Mouse (Mus musculus) ES-E14 (cell line): ENCODE results near the gene Pik3r2. TPM values are rescaled to one million over a fixed set of nuclear protein-coding genes. Genes with fewer than 3 reads are reported as not detected.

Experiments
- DNase-seq: peaks from one replicate; pipeline ENCODE4 v3.0.0-alpha.2; 2013; ENCODE audit warnings: low read depth, low spot score
- H3K27ac ChIP-seq: 2 replicates; pipeline ENCODE4 v1.5.1; 2012; ENCODE audit warnings: low read depth, mild to moderate bottlenecking, low read length, moderate library complexity, mixed read lengths; ENCODE audit not compliant: poor library complexity, insufficient read depth, severe bottlenecking
- H3K36me3 ChIP-seq: 2 replicates; pipeline ENCODE4 v1.6.1; 2012; ENCODE audit warnings: mild to moderate bottlenecking, low read length, moderate library complexity, mixed read lengths; ENCODE audit not compliant: control insufficient read depth, poor library complexity, insufficient read depth, severe bottlenecking
- H3K4me1 ChIP-seq, 2 experiments: fragments of 150-350 bp in 1 of 2; sonication (generic) in 1 of 2; 2 replicates each; pipeline ENCODE4 v1.6.1; 2012; ENCODE audit warnings: low read length in 2 of 2, mild to moderate bottlenecking in 1 of 2, mixed read lengths in 1 of 2; ENCODE audit not compliant: control insufficient read depth in 2 of 2, insufficient read depth in 2 of 2, poor library complexity in 1 of 2
- H3K4me3 ChIP-seq, 2 experiments: fragments of 150-350 bp in 1 of 2; sonication (generic) in 1 of 2; 2 replicates each; pipeline ENCODE4 v1.5.1; 2012; ENCODE audit warnings: low read length in 2 of 2, low read depth in 1 of 2, mild to moderate bottlenecking in 1 of 2, mixed read lengths in 1 of 2; ENCODE audit not compliant: insufficient read depth in 1 of 2, poor library complexity in 1 of 2, severe bottlenecking in 1 of 2
- H3K9ac ChIP-seq: 2 replicates; pipeline ENCODE4 v1.6.1; 2012; ENCODE audit warnings: low read depth, mild to moderate bottlenecking, low read length, mixed read lengths; ENCODE audit not compliant: poor library complexity, insufficient read depth, severe bottlenecking
- H3K9me3 ChIP-seq: fragments of 150-350 bp; sonication (generic); 2 replicates; pipeline ENCODE4 v1.6.1; 2012; ENCODE audit warnings: low read depth, mild to moderate bottlenecking, low read length; ENCODE audit not compliant: control insufficient read depth, insufficient read depth
- CHD2 ChIP-seq: IDR thresholded peaks from 2 replicates; pipeline ENCODE4 v1.6.1; 2014; ENCODE audit warnings: mild to moderate bottlenecking, low read depth, low read length, inconsistent platforms
- HCFC1 ChIP-seq: IDR thresholded peaks from 2 replicates; pipeline ENCODE4 v1.6.1; 2012; ENCODE audit warnings: low read length, inconsistent platforms, borderline replicate concordance; ENCODE audit not compliant: insufficient read depth
- MAFK ChIP-seq: IDR thresholded peaks from 2 replicates; pipeline ENCODE4 v1.6.1; 2014; ENCODE audit warnings: mild to moderate bottlenecking, low read depth, low read length, inconsistent platforms; ENCODE audit not compliant: insufficient read depth
- ZC3H11A ChIP-seq: IDR thresholded peaks from 2 replicates; pipeline ENCODE4 v1.6.1; 2012; ENCODE audit warnings: low read depth, mild to moderate bottlenecking, inconsistent platforms, low read length, borderline replicate concordance
- ZNF384 ChIP-seq: IDR thresholded peaks from 2 replicates; pipeline ENCODE4 v1.6.1; 2012; ENCODE audit warnings: low read depth, low read length, inconsistent platforms
- in situ Hi-C, 2 experiments: fragments of 600-800 bp; cut with MboI; formaldehyde crosslinking; loops; one replicate each; pipeline ENCODE4 v1.15.1; 2025; ENCODE audit warnings: low sequenced_read_pairs in 2 of 2, inconsistent platforms in 1 of 2; ENCODE audit not compliant: unreplicated experiment in 2 of 2
- total RNA-seq: library from RNA; depleted of rRNA; stranded (reverse); fragments of 300-350 nt; gene quantifications from 2 replicates; pipeline ENCODE4 v1.2.3, GENCODE M21; 2012

The Pik3r2 gene
- total RNA-seq, 1 experiment: 52.7 TPM

GRCm38 (mm10) chr8:70773410-70773809, 3.1 kb downstream of the Pik3r2 start:
- Histone ChIP-seq H3K4me3 (no peak overlapping the region), H3K9ac (no peak overlapping the region), H3K9me3 (no peaks in the 10 kb centered on the region), H3K4me1 (peaks cover 4 to 35% of the 10 kb centered on the region in 2 experiments; a peak in 2 of 4 replicates), H3K27ac (no peak overlapping the region), H3K36me3 (peaks cover 28% of the 10 kb centered on the region; the same call in 1 of the 2 replicates)
- in situ Hi-C loops: no loop called here
- TF ChIP-seq HCFC1 (no peak), MAFK (no peak), CHD2 (no peak), ZC3H11A (no peak), ZNF384 (no peak)
- DNase-seq: no peak

GRCm38 (mm10) chr8:70772890-70773289, 3.6 kb downstream of the Pik3r2 start:
- TF ChIP-seq CHD2 (no peak), MAFK (no peak), ZC3H11A (no peak), ZNF384 (no peak), HCFC1 (no peak)
- no peaks in the 10 kb centered on the region for H3K9me3 ChIP-seq
- H3K9ac ChIP-seq: no peak overlapping the region
- no peak overlapping the region for H3K4me3 ChIP-seq
- H3K4me1 ChIP-seq: peaks cover 4 to 33% of the 10 kb centered on the region in 2 experiments; a peak in 2 of 4 replicates
- in situ Hi-C loops: no loop called here
- H3K27ac ChIP-seq: no peak overlapping the region
- peaks cover 29% of the 10 kb centered on the region; the same call in 1 of the 2 replicates for H3K36me3 ChIP-seq
- DNase-seq: no peak

GRCm38 (mm10) chr8:70772075-70772474, 4.4 kb downstream of the Pik3r2 start:
- peaks cover 29% of the 10 kb centered on the region; the same call in 1 of the 2 replicates for H3K36me3 ChIP-seq
- no peaks in the 10 kb centered on the region for H3K9me3 ChIP-seq
- DNase-seq: no peak
- in situ Hi-C loops: no loop called here
- no peak overlapping the region for H3K4me3 ChIP-seq
- peaks cover 2 to 35% of the 10 kb centered on the region in 2 experiments; a peak in 3 of 4 replicates for H3K4me1 ChIP-seq
- TF ChIP-seq CHD2: no peak
- no peak for TF ChIP-seq MAFK
- no peak for TF ChIP-seq ZNF384
- H3K27ac ChIP-seq: no peak overlapping the region
- no peak overlapping the region for H3K9ac ChIP-seq

GRCm38 (mm10) chr8:70771217-70771616, 5.3 kb downstream of the Pik3r2 start:
- Histone ChIP-seq H3K27ac (no peak overlapping the region), H3K9me3 (no peaks in the 10 kb centered on the region), H3K36me3 (peaks cover 29% of the 10 kb centered on the region; the same call in 1 of the 2 replicates), H3K4me1 (peaks cover 2 to 37% of the 10 kb centered on the region in 2 experiments; a peak in 3 of 4 replicates), H3K9ac (no peak overlapping the region), H3K4me3 (no peak overlapping the region)
- in situ Hi-C loops: no loop called here
- TF ChIP-seq CHD2 (no peak), ZC3H11A (no peak), HCFC1 (no peak), ZNF384 (no peak), MAFK (no peak)
- DNase-seq: no peak

- H3K4me1 ChIP-seq: peaks cover 2 to 36% of the 10 kb centered on the region in 2 experiments; a peak in 3 of 4 replicates
- no peak overlapping the region for H3K9ac ChIP-seq
- no peak for DNase-seq
- no peaks in the 10 kb centered on the region for H3K9me3 ChIP-seq
- TF ChIP-seq CHD2 (no peak), ZC3H11A (no peak), MAFK (no peak), ZNF384 (no peak), HCFC1 (no peak)
- peaks cover 29% of the 10 kb centered on the region; the same call in 1 of the 2 replicates for H3K36me3 ChIP-seq
- no peak overlapping the region for H3K4me3 ChIP-seq
- H3K27ac ChIP-seq: no peak overlapping the region
- in situ Hi-C loops: no loop called here
These were observed 5.8 kb downstream of the Pik3r2 start for GRCm38 (mm10) chr8:70770748-70771147.
